Mouse (Mus musculus) left cerebral cortex, adult 9 months (tissue): ENCODE results near the gene Mars.
"Not testable (repeated sequence)": the region's sequence is repeated elsewhere in the genome, so short reads cannot be mapped to it uniquely, and the experiment has no call there.

Experiments used
- DNase-seq, 2 experiments: peaks; one replicate each; pipeline ENCODE4 v3.0.0; 2022; ENCODE audit warnings: low spot score in 2 of 2

The Mars gene

GRCm38 (mm10) chr10:127310523-127311475 lies 787 bp downstream of the Mars start:
- no peak for DNase-seq

- not testable (repeated sequence) for DNase-seq
Measured at GRCm38 (mm10) chr10:127309167-127309566, 2.4 kb downstream of the Mars start.

- DNase-seq, result no peak
Measured at GRCm38 (mm10) chr10:127303136-127303535, 8.4 kb downstream of the Mars start.

- no peak for DNase-seq
Measured at GRCm38 (mm10) chr10:127300361-127300760, 11.2 kb downstream of the Mars start.

DNA sequence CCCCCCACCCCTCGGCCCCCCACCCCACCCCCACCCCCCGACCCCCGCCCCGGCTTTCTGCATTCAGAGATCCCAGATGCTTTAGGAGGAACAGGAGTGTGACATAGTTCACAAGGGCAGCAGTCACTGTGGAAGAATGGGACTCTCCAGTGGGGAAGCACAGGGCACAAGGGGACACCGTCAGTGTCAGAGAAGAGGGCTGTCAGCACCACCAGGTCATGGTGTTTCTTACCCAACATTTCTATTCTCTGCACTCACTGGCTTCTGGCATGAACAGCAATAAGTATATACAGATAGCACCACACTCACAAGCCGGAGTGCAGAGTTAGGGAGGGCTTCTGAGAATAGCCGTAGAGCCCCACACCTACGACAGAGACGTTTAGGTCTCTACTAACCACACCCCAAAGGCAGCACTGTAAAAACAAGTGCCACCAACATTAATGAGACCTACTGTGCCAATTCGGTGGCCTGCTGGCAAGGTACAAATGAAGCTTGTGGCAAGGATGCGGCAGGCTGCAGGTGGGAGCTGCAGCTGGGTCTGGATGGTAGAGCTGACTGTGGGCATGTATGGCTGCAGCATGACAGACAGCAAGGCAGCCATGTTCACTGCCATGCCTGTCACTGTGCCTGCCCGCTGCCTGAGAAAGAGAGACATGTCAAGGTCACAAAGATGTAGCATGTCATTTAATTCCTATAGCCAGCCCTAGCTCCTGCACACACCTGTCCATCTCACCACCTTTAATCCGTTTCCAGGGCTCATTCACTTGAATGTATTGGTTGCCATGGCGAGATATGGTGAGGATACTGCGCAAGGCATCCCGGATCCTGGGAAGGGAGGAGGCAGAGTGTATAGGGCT lies 14.3 kb downstream of the Mars start:
- DNase-seq, result no peak

- no peak for DNase-seq
Measured at GRCm38 (mm10) chr10:127295986-127296794, 15.4 kb downstream of the Mars start.

DNA sequence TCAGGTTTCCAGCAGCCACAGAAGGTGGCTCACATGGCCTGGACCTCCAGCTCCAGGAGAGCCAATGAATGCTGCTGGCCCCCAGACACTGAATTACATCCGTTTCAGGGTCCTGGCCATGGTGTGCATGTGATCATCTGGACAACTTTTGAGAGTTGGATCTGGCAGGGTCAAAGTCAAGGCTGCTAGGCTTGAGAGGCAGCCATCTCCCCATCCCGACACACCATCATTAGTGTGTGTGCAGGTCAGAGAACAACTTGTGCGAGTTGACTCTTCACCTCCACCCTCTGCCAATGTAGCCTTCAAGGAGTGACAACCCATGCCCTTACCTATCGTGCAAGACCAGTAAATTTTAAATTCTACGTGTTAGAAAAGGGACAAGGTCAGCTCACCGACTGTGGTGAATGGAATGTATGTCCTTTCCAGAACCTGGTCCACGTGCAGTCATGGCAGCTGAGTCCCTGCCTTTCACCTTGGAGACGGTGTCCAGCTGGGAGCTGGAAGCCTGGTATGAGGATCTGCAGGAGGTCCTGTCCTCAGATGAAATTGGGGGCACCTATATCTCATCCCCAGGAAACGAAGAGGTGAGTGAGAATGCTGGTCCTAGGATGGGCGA lies 16.6 kb downstream of the Mars start:
- no peak for DNase-seq

DNA sequence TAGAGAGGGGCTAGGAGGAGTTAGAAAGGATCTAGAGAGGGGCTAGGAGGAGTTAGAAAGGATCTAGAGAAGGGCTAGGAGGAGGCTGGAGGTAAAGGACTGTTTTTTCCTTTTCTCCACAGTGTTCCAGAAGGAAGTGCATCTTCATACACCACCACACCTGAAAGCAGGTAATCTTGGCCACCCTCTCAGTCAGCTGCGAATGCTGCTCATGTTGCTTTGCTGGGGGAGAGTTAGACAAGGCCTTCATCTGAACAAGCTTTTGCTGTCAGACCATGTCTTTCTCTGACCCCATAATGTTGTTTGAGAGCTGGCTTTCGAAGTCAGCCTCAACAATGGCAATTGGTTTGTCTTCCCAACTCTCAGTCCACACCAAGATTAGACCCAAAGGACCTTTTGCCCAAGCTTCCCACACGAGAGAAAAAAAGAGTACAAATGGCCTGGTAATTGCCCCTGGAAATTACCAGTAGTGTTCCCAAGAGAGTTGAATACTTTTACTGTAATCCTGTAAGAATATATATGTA lies 17.9 kb downstream of the Mars start:
- DNase-seq, result no peak

DNA sequence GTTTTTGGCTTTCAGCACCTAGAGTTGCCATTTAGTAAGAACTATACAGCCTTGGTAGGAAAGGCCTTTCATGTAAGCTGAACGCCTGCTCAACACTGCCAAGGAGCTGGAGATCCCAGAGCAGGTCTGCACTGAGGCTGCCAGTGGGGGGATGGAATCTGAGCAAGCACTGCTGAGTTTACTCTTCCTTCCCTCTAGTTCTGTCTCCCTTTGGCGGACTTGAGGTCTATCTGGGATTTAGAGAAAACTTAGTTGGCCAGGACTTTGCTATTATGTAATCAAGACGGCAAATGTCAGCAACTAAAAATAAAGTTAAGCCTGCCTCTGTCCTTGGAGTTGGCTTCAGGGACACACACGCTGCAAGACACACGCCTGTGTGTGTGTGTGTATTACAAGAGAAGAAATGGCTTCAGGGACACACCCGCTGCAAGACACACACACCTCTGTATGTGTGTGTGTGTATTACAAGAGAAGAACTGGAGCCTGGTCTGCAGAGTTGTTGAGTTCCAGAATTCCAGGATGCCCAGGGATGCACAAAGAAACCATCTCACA lies 18.5 kb downstream of the Mars start:
- no peak for DNase-seq

DNA sequence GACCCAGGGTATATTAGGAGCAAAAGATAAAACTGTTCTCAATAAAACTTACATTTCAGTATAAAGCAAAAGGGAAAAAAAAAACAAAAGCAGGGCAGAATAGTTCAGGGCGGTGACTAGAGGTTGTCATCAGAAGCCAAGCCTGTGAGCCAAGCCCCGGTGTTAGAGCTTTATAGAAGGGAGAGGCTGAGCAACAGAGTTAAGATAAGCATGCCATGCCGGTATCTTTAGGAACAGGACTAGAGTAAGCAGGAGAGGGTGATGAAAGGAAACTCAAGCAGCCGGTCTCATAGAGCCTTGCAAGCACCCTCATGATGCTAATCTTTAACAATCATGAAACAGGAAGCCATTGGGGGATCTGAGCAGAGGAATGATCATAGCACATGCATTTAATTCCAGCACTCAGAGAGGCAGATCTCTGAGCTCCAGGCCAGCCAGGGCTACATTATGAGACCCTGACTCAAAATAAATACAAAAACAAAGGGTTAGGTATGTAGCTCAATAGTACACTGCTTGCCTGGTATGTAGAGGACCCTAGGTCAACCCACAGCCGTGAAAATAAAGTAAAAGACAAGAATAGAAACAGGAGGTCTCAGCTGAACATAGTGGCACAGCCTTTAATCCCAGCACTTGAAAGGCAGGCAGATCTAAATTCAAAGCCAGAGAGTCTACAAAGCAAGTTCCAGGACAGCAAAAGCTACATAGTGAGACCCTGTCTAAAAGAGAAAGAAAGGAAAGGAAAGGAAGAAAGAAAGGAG lies 19.5 kb downstream of the Mars start:
- DNase-seq, result no peak

DNA sequence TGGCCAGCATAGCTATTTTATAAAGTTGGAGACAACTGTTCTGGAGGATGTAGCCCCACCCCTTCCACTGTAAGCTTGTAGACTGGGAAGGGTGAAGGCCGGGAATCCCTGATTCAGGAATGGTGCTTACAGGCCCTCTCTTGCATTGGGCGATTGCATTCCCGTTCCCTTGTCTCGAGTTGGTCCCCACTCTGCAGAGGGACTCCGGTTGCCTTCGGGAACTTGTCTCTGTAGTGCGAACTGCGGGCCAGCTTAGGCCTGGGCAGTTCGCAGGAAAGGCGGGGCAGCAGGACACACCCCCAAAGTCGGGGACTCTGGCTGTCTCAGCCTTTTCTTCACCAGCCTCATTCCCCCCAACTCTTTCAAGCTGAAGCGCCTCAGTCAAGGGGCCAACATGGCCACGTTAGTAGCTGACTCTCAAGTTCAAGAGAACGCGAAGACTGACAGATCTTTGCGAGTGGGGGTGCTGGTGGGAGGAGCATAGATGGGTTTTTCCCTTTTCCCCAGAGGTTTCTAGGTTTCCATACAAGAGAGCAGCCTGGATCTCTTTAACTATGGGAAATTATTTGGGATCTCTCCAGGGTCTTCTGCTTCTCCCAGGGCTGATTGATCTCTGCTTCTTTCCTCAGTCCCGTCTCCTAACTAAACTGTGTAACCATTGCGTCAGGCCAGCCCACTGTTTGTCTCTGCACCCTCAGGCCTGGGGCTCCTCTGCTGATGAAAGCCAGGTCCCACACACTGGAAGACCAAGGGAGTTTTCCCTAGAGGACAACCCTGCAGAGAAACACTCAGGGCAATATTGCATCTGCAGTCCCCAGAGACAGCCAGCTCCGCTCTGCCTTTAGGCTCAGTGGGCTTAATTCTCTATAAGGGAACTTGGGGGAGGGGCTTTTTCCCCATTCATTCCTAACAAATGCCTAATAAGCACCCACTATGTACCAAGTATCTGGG lies 20.4 kb downstream of the Mars start:
- DNase-seq, result no peak

GRCm38 (mm10) chr10:127290307-127290929 lies 21.2 kb downstream of the Mars start:
- peak; percentile 98 to 100 for DNase-seq

- DNase-seq, result peak in 1 of 2 experiments; percentile 39
Measured at GRCm38 (mm10) chr10:127289573-127290191, 21.9 kb downstream of the Mars start.

GRCm38 (mm10) chr10:127288800-127289572 lies 22.6 kb downstream of the Mars start, which contains the start of gene Mbd6:
Gene Mbd6, minus strand, starts transcription at chr10:127289018.
- peak; percentile 74 to 82 for DNase-seq

DNA sequence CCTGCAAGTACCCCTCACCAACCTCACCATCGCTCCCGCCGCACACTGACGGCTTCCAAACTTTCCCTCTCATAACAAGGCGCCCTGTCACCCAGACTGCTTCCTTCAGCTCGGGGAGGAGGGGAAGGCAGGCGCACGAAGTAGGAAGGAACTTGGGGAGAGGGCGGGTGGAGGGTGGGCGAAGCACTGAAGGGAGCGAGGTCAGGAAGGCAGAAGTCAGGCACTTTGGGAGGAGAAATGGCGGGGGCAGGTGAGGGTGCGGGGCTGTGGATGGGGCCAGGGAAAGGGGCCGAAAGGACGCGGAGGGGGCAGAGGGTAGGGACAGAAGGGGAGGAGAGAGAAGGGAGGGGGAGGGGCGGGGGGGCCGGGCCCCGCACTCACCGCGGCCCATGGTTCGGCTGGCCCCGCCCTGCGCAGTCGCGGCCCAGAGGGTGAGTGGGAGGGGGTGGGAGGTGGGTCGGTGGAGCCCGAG lies 23.2 kb downstream of the Mars start:
- DNase-seq, result peak in 1 of 2 experiments; percentile 50

GRCm38 (mm10) chr10:127287936-127288293 lies 23.7 kb downstream of the Mars start:
- DNase-seq, result no peak
